ENCODE assay signal across 14 mouse cellular contexts in genomic region chr2:84066151-84066693, GRCm38 (mm10).
"Had no signal": no experiment of that assay in that cellular context is flagged by ENCODE, and none has a peak within 500 bp of the region (broad histone marks: within the 10 kb centered on the region; RNA-seq: fewer than 3 reads in every experiment).

No protein-coding gene starts in this region.

- H3K4me3 ChIP-seq: limb, embryonic 12.5 days; limb, embryonic 15.5 days; midbrain, embryonic 13.5 days had no signal

- DNase-seq: kidney, adult 18-20 months; kidney, adult 9 months; kidney, postnatal 14 days; kidney, postnatal 4 days; left cerebral cortex, postnatal 4 days; liver, postnatal 0 days; thymus, adult 18-20 months; thymus, postnatal 36 days had no signal

- H3K4me1 ChIP-seq: limb, embryonic 12.5 days; limb, embryonic 15.5 days; midbrain, embryonic 13.5 days had no signal

- ATAC-seq: liver, postnatal 0 days; midbrain, embryonic 13.5 days had no signal

- H3K36me3 ChIP-seq: limb, embryonic 12.5 days; limb, embryonic 15.5 days; midbrain, embryonic 13.5 days had no signal

- H3K4me2 ChIP-seq: limb, embryonic 12.5 days; limb, embryonic 15.5 days; liver, embryonic 11.5 days; midbrain, embryonic 13.5 days had no signal

- H3K27me3 ChIP-seq: limb, embryonic 12.5 days; limb, embryonic 15.5 days; midbrain, embryonic 13.5 days had no signal

- H3K9ac ChIP-seq: limb, embryonic 12.5 days; limb, embryonic 15.5 days; liver, embryonic 14.5 days; liver, postnatal 0 days; midbrain, embryonic 13.5 days had no signal

- H3K27ac ChIP-seq: limb, embryonic 12.5 days; limb, embryonic 15.5 days; liver, embryonic 14.5 days; macrophage; midbrain, embryonic 13.5 days had no signal

- H3K9me3 ChIP-seq: limb, embryonic 12.5 days; limb, embryonic 15.5 days; midbrain, embryonic 13.5 days had no signal
